Mouse (Mus musculus) neutrophil, adult 5-6 weeks (primary cell): ENCODE results near the gene Gm29427. TPM values are rescaled to one million over a fixed set of nuclear protein-coding genes. Genes with fewer than 3 reads are reported as not detected.

Experiments used
- ATAC-seq: fragments of 151-379, 151-347 bp; 2 replicates; pipeline ENCODE4 v1.8.0; 2017; ENCODE audit warnings: mild to moderate bottlenecking, moderate TSS enrichment; ENCODE audit not compliant: insufficient number of reproducible peaks, poor library complexity, low FRiP score, severe bottlenecking; ENCODE audit errors: extremely low read depth
- total RNA-seq: library from RNA; stranded (forward); fragments of 200-1000 nt; gene quantifications from 2 replicates; pipeline ENCODE4 v1.2.3, GENCODE M21; 2017

Gm29427 gene
- total RNA-seq, 1 experiment from 2014 or later = not detected

GRCm38 (mm10) chr1:130733671-130734070 is 18.1 kb upstream of the Gm29427 start:
- ATAC-seq = no peak

DNA sequence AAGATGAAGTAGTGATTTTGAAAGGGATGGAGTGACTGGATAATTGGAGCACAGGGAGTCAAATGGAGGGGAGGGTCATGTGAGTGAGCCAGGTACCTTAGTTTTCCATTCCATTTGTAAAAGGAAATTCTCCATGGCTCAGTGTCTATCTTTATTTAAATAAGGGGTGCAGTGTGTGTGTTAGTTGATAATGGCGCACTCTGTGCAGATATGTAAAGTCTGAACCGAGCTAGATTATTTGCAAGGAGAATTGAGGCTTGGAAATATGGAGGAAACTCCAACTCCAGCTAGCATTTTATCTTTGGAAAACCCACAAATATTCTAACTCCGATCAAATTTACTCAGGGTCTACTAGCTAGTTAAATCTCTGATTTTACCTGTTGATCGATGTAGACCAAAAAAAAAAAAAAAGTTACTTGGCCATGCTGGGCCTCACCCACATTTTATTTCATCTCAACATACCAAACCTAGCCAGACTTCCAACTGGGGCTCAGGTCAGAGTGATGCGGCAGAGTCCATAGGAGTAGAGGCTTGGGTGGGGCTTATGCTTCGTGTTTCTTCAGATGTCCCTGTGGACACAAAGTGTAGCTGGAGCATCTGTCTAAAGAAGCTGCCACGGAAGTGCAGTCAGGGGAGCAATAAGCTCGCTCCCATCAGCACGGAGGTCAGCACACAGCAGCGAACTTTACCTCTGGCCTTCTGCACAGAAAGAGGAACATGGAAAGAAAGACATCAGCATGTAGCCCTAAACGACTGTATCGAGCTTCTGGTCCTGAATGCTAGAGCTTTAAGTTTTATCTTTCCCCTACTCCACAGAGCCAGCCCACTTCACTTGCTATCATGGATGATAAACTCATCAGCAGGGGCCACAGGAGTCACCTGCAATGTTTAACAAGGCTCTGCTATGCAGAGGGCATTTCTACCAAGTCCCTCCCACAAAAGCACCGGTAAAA is 17.4 kb upstream of the Gm29427 start:
- no peak for ATAC-seq

GRCm38 (mm10) chr1:130731741-130732337 is 16.2 kb upstream of the Gm29427 start, which contains the start of gene AA986860:
Gene AA986860 (plus strand): TSS chr1:130731976.
- no peak for ATAC-seq

DNA sequence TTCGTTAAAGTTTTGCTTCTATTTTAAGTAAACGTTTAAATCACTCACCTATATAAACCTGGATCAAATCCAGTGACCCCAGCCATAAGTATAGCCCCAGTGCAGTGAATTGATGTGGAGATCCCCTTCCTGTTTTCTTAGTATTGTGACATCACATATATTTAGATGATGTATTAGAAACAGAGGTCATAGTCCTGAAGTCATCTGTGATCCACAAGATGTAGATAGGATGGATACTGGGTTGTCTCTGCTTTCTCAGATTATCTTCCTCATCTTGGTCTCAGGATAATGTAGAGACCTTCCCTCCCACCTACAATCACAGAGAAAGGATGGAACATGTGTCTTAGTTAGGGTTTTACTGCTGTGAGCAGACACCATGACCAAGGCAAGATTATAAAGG is 13.6 kb upstream of the Gm29427 start, which contains the start of gene Pfkfb2:
Pfkfb2 (minus strand) TSS at position 101 of the 400 bp plus-strand sequence.
- no peak for ATAC-seq

GRCm38 (mm10) chr1:130728708-130729107 is 13.1 kb upstream of the Gm29427 start:
- no peak for ATAC-seq

- ATAC-seq = no peak
These were observed 12.5 kb upstream of the Gm29427 start for GRCm38 (mm10) chr1:130728070-130728469.

GRCm38 (mm10) chr1:130726396-130726795 is 10.8 kb upstream of the Gm29427 start:
- no peak for ATAC-seq

DNA sequence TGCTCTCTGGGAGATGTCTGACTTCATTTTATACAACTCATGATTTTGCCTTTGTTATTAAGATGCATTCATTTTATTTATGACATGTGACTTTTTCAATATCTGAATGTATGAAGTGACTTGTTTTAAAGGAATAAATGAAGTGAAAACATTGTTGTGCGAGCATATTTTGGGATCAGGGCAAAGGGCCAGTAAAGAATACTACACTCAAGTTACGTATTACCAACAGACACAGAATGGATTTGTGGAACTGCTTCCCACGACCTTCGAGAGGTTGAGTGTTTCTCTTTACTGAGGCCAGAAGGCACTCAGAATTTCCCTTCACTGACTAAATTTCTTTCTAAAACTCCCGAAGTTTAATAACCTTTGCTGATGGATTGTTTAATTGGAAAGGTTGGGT is 8.6 kb upstream of the Gm29427 start:
- no peak for ATAC-seq

GRCm38 (mm10) chr1:130717291-130717871 is 1.8 kb upstream of the Gm29427 start, which contains the start of gene Yod1:
Gene Yod1 (plus strand): TSS chr1:130717327.
- peak; percentile 40 for ATAC-seq

DNA sequence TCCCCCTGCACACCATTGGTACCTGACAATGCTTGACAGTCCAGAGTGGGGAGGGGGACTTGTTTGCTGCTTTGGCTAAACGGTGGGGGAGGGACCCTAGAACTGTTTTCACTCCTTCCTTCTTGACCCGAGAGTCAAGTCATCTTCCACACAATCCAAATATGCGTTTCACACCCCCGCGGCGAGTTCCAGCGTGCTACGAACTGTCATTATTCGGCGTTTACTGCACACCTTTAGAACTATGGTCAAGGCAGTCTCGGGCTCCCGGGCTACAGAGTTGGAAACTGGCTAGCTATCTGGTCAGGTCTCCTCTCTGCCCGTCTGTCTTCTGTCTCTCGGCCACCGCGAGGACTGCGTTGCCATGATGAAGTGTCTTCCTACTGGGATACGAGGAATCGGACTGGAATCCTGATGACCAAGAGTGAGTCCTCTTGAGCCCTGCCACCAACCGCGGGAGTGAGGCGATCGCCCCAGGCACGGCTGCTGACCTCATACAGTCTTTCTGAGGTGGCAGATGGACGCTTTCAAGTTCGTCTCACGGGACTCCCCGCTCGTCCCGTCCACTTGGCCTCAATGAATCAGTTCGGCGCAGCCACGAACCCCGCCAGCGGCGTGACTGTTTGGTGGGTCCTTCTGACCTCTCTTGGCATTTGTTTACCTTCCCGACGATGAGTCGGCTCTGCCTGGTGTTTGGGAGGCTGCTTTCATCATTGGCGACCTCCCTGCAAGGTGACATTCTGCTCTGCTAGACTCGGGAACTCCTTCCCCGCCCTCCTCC is 1.1 kb upstream of the Gm29427 start:
- no peak for ATAC-seq

DNA sequence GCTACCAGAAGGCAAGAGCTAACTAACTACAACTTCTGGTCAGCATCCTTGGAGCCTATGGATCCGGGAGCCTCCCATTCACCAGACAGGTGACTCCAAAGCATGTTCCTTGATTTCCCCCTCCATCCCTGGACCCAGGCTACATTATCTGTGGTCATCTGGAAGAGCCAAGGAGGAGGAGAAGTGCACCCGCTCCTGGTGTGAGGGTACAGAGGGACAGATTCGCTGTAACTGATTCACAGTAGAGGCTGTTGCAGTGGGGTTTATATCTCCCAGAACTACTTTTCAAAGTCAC is 566 bp upstream of the Gm29427 start:
- ATAC-seq = no peak

GRCm38 (mm10) chr1:130714046-130714445 is 1.6 kb downstream of the Gm29427 start:
- ATAC-seq = no peak

GRCm38 (mm10) chr1:130710283-130711080 is 5.1 kb downstream of the Gm29427 start:
- no peak for ATAC-seq

DNA sequence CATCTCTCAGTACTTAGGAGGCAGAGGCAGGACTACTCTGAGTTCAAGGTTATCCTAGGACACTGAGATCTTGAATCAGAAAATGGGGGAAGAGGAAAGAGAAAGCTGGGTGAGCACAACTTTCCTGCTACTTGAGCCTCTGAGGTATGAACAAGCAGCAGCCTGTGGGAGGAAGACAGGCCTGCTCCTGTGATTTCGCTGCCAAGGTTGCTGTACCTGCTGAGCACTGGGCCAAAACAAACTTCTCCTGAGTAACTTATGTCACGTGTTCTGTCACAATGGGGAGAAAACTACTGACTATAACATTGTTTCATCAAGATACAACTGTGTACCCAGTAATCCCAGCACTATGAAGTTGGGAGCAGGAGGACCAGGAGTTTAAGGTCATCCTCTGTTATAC is 12.0 kb downstream of the Gm29427 start:
- ATAC-seq = no peak

GRCm38 (mm10) chr1:130701976-130702375 is 13.6 kb downstream of the Gm29427 start:
- ATAC-seq = no peak

GRCm38 (mm10) chr1:130699937-130700633 is 15.5 kb downstream of the Gm29427 start:
- ATAC-seq = no peak

GRCm38 (mm10) chr1:130698601-130699000 is 17.0 kb downstream of the Gm29427 start:
- ATAC-seq = no peak

- no peak for ATAC-seq
These were observed 31.7 kb downstream of the Gm29427 start for GRCm38 (mm10) chr1:130683905-130684304.
